Mouse (Mus musculus): ENCODE data around the gene Tmem38b. TPM values are rescaled to one million over a fixed set of nuclear protein-coding genes. Genes with fewer than 3 reads are reported as not detected.
A peak's percentile ranks its signal among the peaks of the same experiment; 100 is the strongest.

The Tmem38b gene
- polyA plus RNA-seq, 1 experiment from 2014 or later = 7.6 TPM

GRCm38 (mm10) chr4:53830579-53830978 is 4.7 kb downstream of the Tmem38b start:
- WGBS = 94% methylated on average over 2 of the region's 2 CpGs
- H3K9ac ChIP-seq (replicated peaks) = no peak overlapping the region
- ATAC-seq (ENCODE audit: insufficient number of reproducible peaks, insufficient read depth, low FRiP score, low TSS enrichment, low read depth) = no peak

GRCm38 (mm10) chr4:53832321-53832720 is 6.5 kb downstream of the Tmem38b start:
- 71% methylated on average over 3 of the region's 3 CpGs for WGBS
- no peaks in the 10 kb centered on the region for H3K27me3 ChIP-seq
- H3K4me2 ChIP-seq = no peak overlapping the region
- no peak overlapping the region for H3K4me3 ChIP-seq (replicated peaks)
- peak; percentile 42; the same call in 1 of the 2 replicates for ATAC-seq (ENCODE audit: insufficient number of reproducible peaks, insufficient read depth, low FRiP score, low TSS enrichment, low read depth)
- no peak overlapping the region for H3K27ac ChIP-seq
- H3K4me1 ChIP-seq (replicated peaks) = peaks cover 7% of the 10 kb centered on the region
- H3K9me3 ChIP-seq = no peaks in the 10 kb centered on the region
- no peak overlapping the region for H3K9ac ChIP-seq (replicated peaks)
- H3K36me3 ChIP-seq = no peaks in the 10 kb centered on the region

More at GRCm38 (mm10) chr4:53830579-53830978, 4.7 kb downstream of the Tmem38b start:
- no peak overlapping the region for H3K4me3 ChIP-seq (replicated peaks)
- no peaks in the 10 kb centered on the region for H3K9me3 ChIP-seq
- no peak overlapping the region for H3K27ac ChIP-seq
- no peaks in the 10 kb centered on the region for H3K36me3 ChIP-seq
- no peak overlapping the region for H3K4me2 ChIP-seq
- H3K27me3 ChIP-seq = no peaks in the 10 kb centered on the region
- 0 out of 2 replicates have a peak, but pooled peaks cover 5% of the 10 kb centered on the region for H3K4me1 ChIP-seq (replicated peaks)

- no peaks in the 10 kb centered on the region for H3K36me3 ChIP-seq
- no peaks in the 10 kb centered on the region for H3K9me3 ChIP-seq
- no peak overlapping the region for H3K4me3 ChIP-seq (replicated peaks)
- H3K27ac ChIP-seq = no peak overlapping the region
- no peak overlapping the region for H3K9ac ChIP-seq (replicated peaks)
- no peak for ATAC-seq (ENCODE audit: insufficient number of reproducible peaks, insufficient read depth, low FRiP score, low TSS enrichment, low read depth)
- 38% methylated on average over 5 of the region's 5 CpGs for WGBS
- peaks cover 10% of the 10 kb centered on the region for H3K4me1 ChIP-seq (replicated peaks)
- H3K27me3 ChIP-seq = no peaks in the 10 kb centered on the region
- H3K4me2 ChIP-seq = no peak overlapping the region
Observed at GRCm38 (mm10) chr4:53836978-53837377, 11.1 kb downstream of the Tmem38b start.

GRCm38 (mm10) chr4:53840158-53840870 is 14.5 kb downstream of the Tmem38b start:
- Histone ChIP-seq H3K27ac (no peak overlapping the region), H3K9ac (replicated peaks) (no peak overlapping the region), H3K9me3 (no peaks in the 10 kb centered on the region), H3K4me3 (replicated peaks) (no peak overlapping the region), H3K27me3 (no peaks in the 10 kb centered on the region), H3K36me3 (no peaks in the 10 kb centered on the region), H3K4me1 (replicated peaks) (peaks cover 10% of the 10 kb centered on the region), H3K4me2 (no peak overlapping the region)
- WGBS = 82% methylated on average over 15 of the region's 15 CpGs
- ATAC-seq (ENCODE audit: insufficient number of reproducible peaks, insufficient read depth, low FRiP score, low TSS enrichment, low read depth) = no peak

GRCm38 (mm10) chr4:53843553-53843952 is 17.7 kb downstream of the Tmem38b start:
- Histone ChIP-seq H3K9ac (replicated peaks) (no peak overlapping the region), H3K4me1 (replicated peaks) (0 out of 2 replicates have a peak, but pooled peaks cover 3% of the 10 kb centered on the region), H3K27me3 (no peaks in the 10 kb centered on the region), H3K36me3 (no peaks in the 10 kb centered on the region), H3K9me3 (no peaks in the 10 kb centered on the region), H3K27ac (no peak overlapping the region), H3K4me3 (replicated peaks) (no peak overlapping the region), H3K4me2 (no peak overlapping the region)
- ATAC-seq (ENCODE audit: insufficient number of reproducible peaks, insufficient read depth, low FRiP score, low TSS enrichment, low read depth) = no peak
- 66% methylated on average over 8 of the region's 8 CpGs for WGBS

GRCm38 (mm10) chr4:53844835-53845619 is 19.2 kb downstream of the Tmem38b start:
- Histone ChIP-seq H3K27ac (no peak overlapping the region), H3K9ac (replicated peaks) (no peak overlapping the region), H3K4me3 (replicated peaks) (no peak overlapping the region), H3K4me2 (no peak overlapping the region), H3K4me1 (replicated peaks) (0 out of 2 replicates have a peak, but pooled peaks cover 3% of the 10 kb centered on the region), H3K27me3 (no peaks in the 10 kb centered on the region), H3K36me3 (no peaks in the 10 kb centered on the region), H3K9me3 (no peaks in the 10 kb centered on the region)
- ATAC-seq (ENCODE audit: insufficient number of reproducible peaks, insufficient read depth, low FRiP score, low TSS enrichment, low read depth) = no peak
- WGBS = 60% methylated on average over 6 of the region's 6 CpGs

- Histone ChIP-seq H3K4me3 (replicated peaks) (no peak overlapping the region), H3K36me3 (0 out of 2 replicates have a peak, but pooled peaks cover 2% of the 10 kb centered on the region), H3K9me3 (no peaks in the 10 kb centered on the region), H3K27me3 (no peaks in the 10 kb centered on the region), H3K4me2 (no peak overlapping the region), H3K27ac (no peak overlapping the region), H3K4me1 (replicated peaks) (no peaks in the 10 kb centered on the region), H3K9ac (replicated peaks) (no peak overlapping the region)
- no peak for ATAC-seq (ENCODE audit: insufficient number of reproducible peaks, insufficient read depth, low FRiP score, low TSS enrichment, low read depth)
- WGBS = 96% methylated on average over 1 of the region's 1 CpGs
Observed at GRCm38 (mm10) chr4:53845656-53846055, 19.8 kb downstream of the Tmem38b start.

- 67% methylated on average over 2 of the region's 2 CpGs for WGBS
- Histone ChIP-seq H3K4me1 (replicated peaks) (no peaks in the 10 kb centered on the region), H3K4me3 (replicated peaks) (no peak overlapping the region), H3K4me2 (no peak overlapping the region), H3K9me3 (no peaks in the 10 kb centered on the region), H3K9ac (replicated peaks) (no peak overlapping the region), H3K36me3 (peaks cover 5% of the 10 kb centered on the region; the same call in 1 of the 2 replicates), H3K27ac (no peak overlapping the region), H3K27me3 (no peaks in the 10 kb centered on the region)
- ATAC-seq (ENCODE audit: insufficient number of reproducible peaks, insufficient read depth, low FRiP score, low TSS enrichment, low read depth) = no peak
Observed at GRCm38 (mm10) chr4:53846326-53846725, 20.5 kb downstream of the Tmem38b start.

GRCm38 (mm10) chr4:53847541-53847940 is 21.7 kb downstream of the Tmem38b start:
- H3K36me3 ChIP-seq = peaks cover 12% of the 10 kb centered on the region; the same call in 1 of the 2 replicates
- ATAC-seq (ENCODE audit: insufficient number of reproducible peaks, insufficient read depth, low FRiP score, low TSS enrichment, low read depth) = no peak
- no peak overlapping the region for H3K9ac ChIP-seq (replicated peaks)
- no peaks in the 10 kb centered on the region for H3K27me3 ChIP-seq
- no peak overlapping the region for H3K4me2 ChIP-seq
- WGBS = 92% methylated on average over 4 of the region's 4 CpGs
- no peak overlapping the region for H3K4me3 ChIP-seq (replicated peaks)
- no peak overlapping the region for H3K27ac ChIP-seq
- H3K4me1 ChIP-seq (replicated peaks) = no peaks in the 10 kb centered on the region
- H3K9me3 ChIP-seq = no peaks in the 10 kb centered on the region

GRCm38 (mm10) chr4:53848308-53848707 is 22.5 kb downstream of the Tmem38b start:
- Histone ChIP-seq H3K4me2 (no peak overlapping the region), H3K9ac (replicated peaks) (no peak overlapping the region), H3K36me3 (peaks cover 12% of the 10 kb centered on the region; the same call in 1 of the 2 replicates), H3K27ac (no peak overlapping the region), H3K9me3 (no peaks in the 10 kb centered on the region), H3K4me3 (replicated peaks) (no peak overlapping the region), H3K27me3 (no peaks in the 10 kb centered on the region), H3K4me1 (replicated peaks) (no peaks in the 10 kb centered on the region)
- 95% methylated on average over 3 of the region's 3 CpGs for WGBS
- no peak for ATAC-seq (ENCODE audit: insufficient number of reproducible peaks, insufficient read depth, low FRiP score, low TSS enrichment, low read depth)

- Histone ChIP-seq H3K9ac (replicated peaks) (no peak overlapping the region), H3K27me3 (no peaks in the 10 kb centered on the region), H3K9me3 (no peaks in the 10 kb centered on the region), H3K4me2 (no peak overlapping the region), H3K4me1 (replicated peaks) (no peaks in the 10 kb centered on the region), H3K4me3 (replicated peaks) (no peak overlapping the region), H3K27ac (no peak overlapping the region), H3K36me3 (peaks cover 12% of the 10 kb centered on the region; the same call in 1 of the 2 replicates)
- ATAC-seq (ENCODE audit: insufficient number of reproducible peaks, insufficient read depth, low FRiP score, low TSS enrichment, low read depth) = no peak
- WGBS = 90% methylated on average over 8 of the region's 8 CpGs
Observed at GRCm38 (mm10) chr4:53848816-53849215, 23.0 kb downstream of the Tmem38b start.

Measured in limb, embryonic 12.5 days (tissue).